Mouse (Mus musculus) liver, embryonic 14.5 days (tissue): ENCODE data around the gene Trappc12. TPM values are rescaled to one million over a fixed set of nuclear protein-coding genes. Genes with fewer than 3 reads are reported as not detected.
A peak's percentile ranks its signal among the peaks of the same experiment; 100 is the strongest.

Experiments used
- ATAC-seq: fragments of 200-750 bp; cut with Nextera tagmentation; 2 replicates; pipeline ENCODE4 v1.8.0; 2017; ENCODE audit warnings: moderate number of reproducible peaks, mild to moderate bottlenecking, moderate library complexity; ENCODE audit not compliant: insufficient read depth
- DNase-seq, 3 experiments: peaks; one replicate each; pipeline ENCODE4 v3.0.0-alpha.2; 2012 to 2013; ENCODE audit warnings: low read depth in 3 of 3, low spot score in 3 of 3
- H3K27ac ChIP-seq: fragments of 300-500 bp; sonication (generic); 2 replicates; pipeline ENCODE4 v1.5.1; 2014; ENCODE audit warnings: moderate library complexity, mild to moderate bottlenecking, control low read depth, inconsistent platforms
- H3K27me3 ChIP-seq: fragments of 300-500 bp; sonication (generic); 2 replicates; pipeline ENCODE4 v1.6.1; 2014; ENCODE audit warnings: mild to moderate bottlenecking, low read length, moderate library complexity; ENCODE audit not compliant: control insufficient read depth, insufficient read depth
- H3K36me3 ChIP-seq: fragments of 300-500 bp; sonication (generic); replicated peaks from 2 replicates; pipeline ENCODE4 v1.6.1; 2014; ENCODE audit warnings: low read depth; ENCODE audit not compliant: control insufficient read depth, insufficient read depth
- H3K4me1 ChIP-seq, 2 experiments: fragments of 200-500 bp in 1 of 2; fragments of 300-500 bp in 1 of 2; sonication (generic) in 1 of 2; replicated peaks; 2 replicates each; pipeline ENCODE4 v1.6.1; 2012 to 2014; ENCODE audit warnings: antibody characterized with exemption in 1 of 2, inconsistent platforms in 1 of 2, low read length in 1 of 2; ENCODE audit not compliant: control insufficient read depth in 2 of 2, insufficient read depth in 2 of 2
- H3K4me2 ChIP-seq: fragments of 300-500 bp; sonication (generic); 2 replicates; pipeline ENCODE4 v1.6.1; 2014; ENCODE audit warnings: low read depth, mild to moderate bottlenecking, control low read depth, moderate library complexity
- H3K4me3 ChIP-seq, 2 experiments: fragments of 200-500 bp in 1 of 2; fragments of 300-500 bp in 1 of 2; sonication (generic) in 1 of 2; 2 replicates each; pipeline ENCODE4 v1.5.1; 2012 to 2014; ENCODE audit warnings: low read depth in 2 of 2, low read length in 2 of 2, mild to moderate bottlenecking in 2 of 2, control low read depth in 1 of 2, inconsistent platforms in 1 of 2, moderate library complexity in 1 of 2; ENCODE audit not compliant: insufficient read depth in 1 of 2
- H3K9ac ChIP-seq: fragments of 300-500 bp; sonication (generic); replicated peaks from 2 replicates; pipeline ENCODE4 v1.6.1; 2014; ENCODE audit warnings: mild to moderate bottlenecking, control low read depth, moderate library complexity
- H3K9me3 ChIP-seq: fragments of 300-500 bp; sonication (generic); 2 replicates; pipeline ENCODE4 v1.6.1; 2016; ENCODE audit warnings: low read length, mixed read lengths; ENCODE audit not compliant: control insufficient read depth
- CTCF ChIP-seq: IDR thresholded peaks from 2 replicates; pipeline ENCODE4 v1.5.1; 2016; ENCODE audit warnings: antibody characterized with exemption, low read depth, control low read depth
- EP300 ChIP-seq: IDR thresholded peaks from 2 replicates; pipeline ENCODE4 v1.6.1; 2016; ENCODE audit warnings: antibody characterized with exemption, low read depth
- WGBS: fragments of 180-500 bp; shearing (Covaris S2); extraction: QIAGEN DNeasy Blood & Tissue Kit; methylation state at CpG from one replicate; pipeline ENCODE4 v1.1.7; 2014; ENCODE audit not compliant: insufficient replicate concordance; 5-methylcytosine and 5-hydroxymethylcytosine counted together
- polyA plus RNA-seq, 2 experiments: library from polyadenylated mRNA; depleted of rRNA in 1 of 2; stranded (reverse) in 1 of 2; unstranded in 1 of 2; fragments of >200 nt; fragmentation: Nextera tagmentation in 1 of 2; extraction: Ambion mirVana in 1 of 2; gene quantifications; 2 replicates each; pipeline versions ENCODE4 v1.2.1 to v1.2.3; 2012 to 2014

Trappc12 gene
- polyA plus RNA-seq, 2 experiments, result 11.6 to 13.1 TPM

DNA sequence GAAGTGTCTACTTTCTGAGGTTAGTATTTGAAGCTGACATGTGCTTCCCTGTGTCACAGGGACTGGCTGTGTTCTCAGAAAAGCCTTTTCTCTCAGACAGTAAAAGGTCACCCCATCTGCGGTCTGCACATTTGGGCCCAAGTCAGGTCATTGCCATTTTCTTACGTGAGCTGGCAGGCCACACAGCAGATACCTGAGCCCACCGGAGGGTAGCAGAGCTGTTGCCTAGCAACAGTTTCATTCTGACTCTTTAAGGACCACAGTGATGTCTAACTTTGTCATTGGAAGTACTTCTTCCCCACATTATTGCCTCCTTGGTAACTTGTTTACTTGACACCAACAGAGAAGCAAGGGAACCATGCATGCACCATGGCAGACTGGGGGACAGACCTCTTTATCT, 42.3 kb upstream of the Trappc12 start:
- Histone ChIP-seq H3K9ac (no peak overlapping the region), H3K4me2 (no peak overlapping the region), H3K27ac (no peak overlapping the region), H3K9me3 (no peaks in the 10 kb centered on the region), H3K27me3 (no peaks in the 10 kb centered on the region), H3K4me1 (no peaks in the 10 kb centered on the region), H3K4me3 (no peak overlapping the region), H3K36me3 (no peaks in the 10 kb centered on the region)
- DNase-seq (no peak), ATAC-seq (no peak)
- 78% methylated on average over 3 of the region's 3 CpGs for WGBS
- TF ChIP-seq CTCF, result no peak
- TF ChIP-seq EP300, result no peak

DNA sequence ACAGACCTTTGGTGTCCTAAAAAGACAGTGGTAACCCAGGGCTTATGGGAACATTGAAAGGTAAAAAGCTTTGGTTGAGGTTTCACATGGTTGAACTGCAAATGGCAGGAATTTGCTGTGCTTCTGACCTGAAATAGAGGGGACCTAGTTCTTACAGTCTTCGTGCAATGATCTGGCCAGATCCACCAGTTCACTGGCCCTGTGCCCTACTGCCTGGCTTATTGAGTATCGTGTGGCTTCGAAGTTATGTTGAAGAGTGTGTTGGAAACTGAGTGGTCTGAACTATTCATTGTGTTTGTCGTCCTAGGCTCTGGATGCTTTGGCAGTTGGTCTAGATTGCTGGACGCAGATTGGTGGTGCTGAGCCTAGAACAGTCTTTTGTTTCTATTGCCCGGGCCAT, 36.0 kb upstream of the Trappc12 start:
- no peak overlapping the region for H3K4me2 ChIP-seq
- H3K27ac ChIP-seq, result no peak overlapping the region
- no peaks in the 10 kb centered on the region for H3K4me1 ChIP-seq
- no peaks in the 10 kb centered on the region for H3K36me3 ChIP-seq
- DNase-seq (no peak), ATAC-seq (no peak)
- H3K9ac ChIP-seq, result no peak overlapping the region
- no peaks in the 10 kb centered on the region for H3K27me3 ChIP-seq
- 75% methylated on average over 6 of the region's 6 CpGs for WGBS
- no peak overlapping the region for H3K4me3 ChIP-seq
- TF ChIP-seq EP300 (no peak), CTCF (no peak)
- no peaks in the 10 kb centered on the region for H3K9me3 ChIP-seq

DNA sequence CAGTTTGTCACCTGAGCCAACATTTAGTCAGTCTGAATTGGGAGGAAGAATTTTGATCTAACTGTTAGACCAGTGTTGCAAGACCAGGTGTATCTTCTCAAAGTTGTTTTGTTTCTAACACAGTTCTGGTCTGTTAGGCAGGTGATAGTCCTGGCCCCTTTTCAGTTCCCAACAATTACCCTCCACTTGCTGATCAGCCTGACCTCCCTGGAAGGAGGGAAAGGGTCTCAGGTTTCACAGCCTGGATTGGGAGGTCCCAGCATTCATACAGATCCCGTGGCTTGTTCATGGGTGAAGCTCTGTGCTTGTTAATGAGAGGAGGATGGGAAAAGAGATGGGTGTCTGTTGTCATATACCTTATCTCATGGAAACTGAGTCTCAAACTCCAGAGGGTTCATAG, 35.0 kb upstream of the Trappc12 start:
- Histone ChIP-seq H3K9me3 (no peaks in the 10 kb centered on the region), H3K4me1 (no peaks in the 10 kb centered on the region), H3K27me3 (no peaks in the 10 kb centered on the region), H3K4me3 (no peak overlapping the region), H3K27ac (no peak overlapping the region), H3K4me2 (no peak overlapping the region), H3K36me3 (no peaks in the 10 kb centered on the region), H3K9ac (no peak overlapping the region)
- TF ChIP-seq CTCF, result no peak
- no peak for TF ChIP-seq EP300
- ATAC-seq (no peak), DNase-seq (no peak)
- 29% methylated on average over 1 of the region's 1 CpGs for WGBS

DNA sequence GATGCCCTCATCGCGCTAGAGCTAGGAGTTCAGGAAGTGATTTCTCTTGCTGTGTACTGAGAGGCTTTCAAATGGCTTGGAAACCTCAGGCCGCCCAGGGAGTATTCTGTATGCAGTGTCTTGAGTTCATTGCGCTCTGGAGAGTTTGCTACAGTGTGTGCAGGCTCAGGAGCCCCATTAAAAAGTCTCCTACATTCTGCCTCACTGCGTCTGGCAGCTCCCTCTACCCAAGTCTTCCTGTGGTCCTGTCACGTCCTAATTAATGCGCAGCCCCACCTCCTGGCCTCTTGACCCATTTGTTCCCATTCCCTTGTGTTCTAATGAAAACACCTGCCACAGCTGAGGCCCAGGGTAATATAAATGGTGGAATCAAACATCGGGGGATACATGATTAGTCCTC, 34.6 kb upstream of the Trappc12 start:
- Histone ChIP-seq H3K4me1 (no peaks in the 10 kb centered on the region), H3K9me3 (no peaks in the 10 kb centered on the region), H3K27ac (no peak overlapping the region), H3K9ac (no peak overlapping the region), H3K27me3 (no peaks in the 10 kb centered on the region), H3K4me2 (no peak overlapping the region), H3K36me3 (no peaks in the 10 kb centered on the region), H3K4me3 (no peak overlapping the region)
- DNase-seq (no peak), ATAC-seq (no peak)
- WGBS, result 69% methylated on average over 8 of the region's 8 CpGs
- no peak for TF ChIP-seq EP300
- TF ChIP-seq CTCF, result no peak

DNA sequence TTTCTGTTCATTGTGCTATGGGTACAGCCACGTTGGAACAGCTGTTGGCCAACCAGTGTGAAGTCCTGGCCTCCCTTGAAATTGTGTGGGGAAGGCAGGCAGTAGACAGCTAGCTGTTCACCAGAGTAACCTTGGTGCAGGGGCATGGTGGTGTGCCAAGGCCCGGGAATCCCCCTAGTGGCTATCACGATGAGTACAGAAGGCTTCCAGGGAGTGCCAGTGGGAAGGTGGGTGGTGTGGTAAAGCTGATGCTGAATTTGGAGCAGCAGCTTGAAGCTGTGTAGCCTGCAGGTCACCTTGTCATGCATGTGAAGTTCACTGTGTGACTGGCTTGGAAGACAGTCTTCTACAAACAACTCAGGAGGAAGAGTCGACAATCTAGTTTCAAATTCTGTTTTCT, 34.1 kb upstream of the Trappc12 start:
- TF ChIP-seq EP300 (no peak), CTCF (peak; percentile 60)
- DNase-seq (no peak), ATAC-seq (no peak)
- no peak overlapping the region for H3K9ac ChIP-seq
- no peaks in the 10 kb centered on the region for H3K9me3 ChIP-seq
- no peaks in the 10 kb centered on the region for H3K27me3 ChIP-seq
- H3K4me1 ChIP-seq, result no peaks in the 10 kb centered on the region
- no peak overlapping the region for H3K4me2 ChIP-seq
- 37% methylated on average over 4 of the region's 4 CpGs for WGBS
- H3K36me3 ChIP-seq, result no peaks in the 10 kb centered on the region
- H3K4me3 ChIP-seq, result no peak overlapping the region
- H3K27ac ChIP-seq, result no peak overlapping the region
